Mouse (Mus musculus) MEL (cell line): Measurements from ENCODE around the gene Fam43b. TPM values are rescaled to one million over a fixed set of nuclear protein-coding genes. Genes with fewer than 3 reads are reported as not detected.
A peak's percentile ranks its signal among the peaks of the same experiment; 100 is the strongest.

ENCODE experiments used
- DNase-seq: peaks from one replicate; pipeline ENCODE4 v3.0.0; 2011; ENCODE audit warnings: low read depth, low spot score
- H3K27ac ChIP-seq: 2 replicates; pipeline ENCODE4 v1.5.1; 2012; ENCODE audit warnings: low read depth, mild to moderate bottlenecking, control low read depth, low read length, moderate library complexity; ENCODE audit not compliant: control insufficient read depth
- H3K27me3 ChIP-seq, 2 experiments: fragments of 150-350 bp in 1 of 2; sonication (generic) in 1 of 2; 2 replicates each; pipeline ENCODE4 v1.6.1; 2012; ENCODE audit warnings: low read length in 2 of 2, mild to moderate bottlenecking in 2 of 2, improper control_type of control experiment in 1 of 2, moderate library complexity in 1 of 2; ENCODE audit not compliant: insufficient read depth in 2 of 2, control insufficient read depth in 1 of 2
- H3K36me3 ChIP-seq, 2 experiments: 2 replicates each; pipeline ENCODE4 v1.6.1; 2012 to 2014; ENCODE audit warnings: low read length in 2 of 2, improper control_type of control experiment in 1 of 2, inconsistent platforms in 1 of 2, mild to moderate bottlenecking in 1 of 2; ENCODE audit not compliant: insufficient read depth in 2 of 2, control insufficient read depth in 1 of 2
- H3K4me1 ChIP-seq, 2 experiments: fragments of 150-350 bp in 1 of 2; sonication (generic) in 1 of 2; 2 replicates each; pipeline ENCODE4 v1.6.1; 2012; ENCODE audit warnings: low read length in 2 of 2, improper control_type of control experiment in 1 of 2, mild to moderate bottlenecking in 1 of 2; ENCODE audit not compliant: insufficient read depth in 2 of 2, control insufficient read depth in 1 of 2
- H3K4me3 ChIP-seq, 2 experiments: fragments of 150-350 bp in 1 of 2; sonication (generic) in 1 of 2; 2 replicates each; pipeline ENCODE4 v1.5.1; 2012; ENCODE audit warnings: low read depth in 2 of 2, low read length in 2 of 2, mild to moderate bottlenecking in 2 of 2, moderate library complexity in 2 of 2, control low read depth in 1 of 2, improper control_type of control experiment in 1 of 2; ENCODE audit not compliant: control insufficient read depth in 1 of 2, insufficient read depth in 1 of 2
- H3K79me2 ChIP-seq: 2 replicates; pipeline ENCODE4 v1.6.1; 2012; ENCODE audit warnings: mild to moderate bottlenecking, low read length, moderate library complexity; ENCODE audit not compliant: control insufficient read depth, poor library complexity, insufficient read depth
- H3K9ac ChIP-seq: 2 replicates; pipeline ENCODE4 v1.6.1; 2012; ENCODE audit warnings: low read depth, mild to moderate bottlenecking, control low read depth, low read length, moderate library complexity; ENCODE audit not compliant: control insufficient read depth, poor library complexity, severe bottlenecking
- H3K9me3 ChIP-seq: fragments of 150-350 bp; sonication (generic); replicated peaks from 2 replicates; pipeline ENCODE4 v1.6.1; 2012; ENCODE audit warnings: mild to moderate bottlenecking, low read length, improper control_type of control experiment, moderate library complexity; ENCODE audit not compliant: insufficient read depth
- BHLHE40 ChIP-seq: IDR thresholded peaks from 2 replicates; pipeline ENCODE4 v1.6.1; 2012; ENCODE audit warnings: low read depth, mild to moderate bottlenecking, inconsistent platforms, low read length, improper control_type of control experiment, borderline replicate concordance
- CHD1 ChIP-seq: IDR thresholded peaks from 2 replicates; pipeline ENCODE4 v1.6.1; 2012; ENCODE audit warnings: low read depth, mild to moderate bottlenecking, inconsistent platforms, low read length, improper control_type of control experiment
- CTCF ChIP-seq, 3 experiments: IDR thresholded peaks in 2 of 3; conservative IDR thresholded peaks in 1 of 3; 2 replicates each; pipeline ENCODE4 v1.5.1; 2011 to 2012; ENCODE audit warnings: low read length in 3 of 3, low read depth in 2 of 3, mild to moderate bottlenecking in 2 of 3, improper control_type of control experiment in 1 of 3, inconsistent platforms in 1 of 3, mixed read lengths in 1 of 3, moderate library complexity in 1 of 3; ENCODE audit not compliant: control insufficient read depth in 1 of 3, insufficient read depth in 1 of 3, poor library complexity in 1 of 3, severe bottlenecking in 1 of 3
- ELF1 ChIP-seq: IDR thresholded peaks from 2 replicates; pipeline ENCODE4 v1.6.1; 2014; ENCODE audit warnings: low read depth, mild to moderate bottlenecking, inconsistent platforms, low read length, improper control_type of control experiment, moderate library complexity
- EP300 ChIP-seq, 2 experiments: IDR thresholded peaks; 2 replicates each; pipeline ENCODE4 v1.6.1; 2011; ENCODE audit warnings: improper control_type of control experiment in 2 of 2, low read length in 2 of 2, low read depth in 1 of 2, mild to moderate bottlenecking in 1 of 2
- ETS1 ChIP-seq: IDR thresholded peaks from 2 replicates; pipeline ENCODE4 v1.6.1; 2012; ENCODE audit warnings: low read depth, mild to moderate bottlenecking, inconsistent platforms, low read length, improper control_type of control experiment, moderate library complexity
- GABPA ChIP-seq: IDR thresholded peaks from 2 replicates; pipeline ENCODE4 v1.6.1; 2012; ENCODE audit warnings: low read depth, mild to moderate bottlenecking, inconsistent platforms, low read length, improper control_type of control experiment, moderate library complexity
- GATA1 ChIP-seq: IDR thresholded peaks from 2 replicates; pipeline ENCODE4 v1.6.1; 2011; ENCODE audit warnings: low read depth, low read length, improper control_type of control experiment
- JUND ChIP-seq: IDR thresholded peaks from 2 replicates; pipeline ENCODE4 v1.6.1; 2011; ENCODE audit warnings: low read depth, mild to moderate bottlenecking, improper control_type of control experiment, low read length
- KAT2A ChIP-seq: conservative IDR thresholded peaks from 2 replicates; pipeline ENCODE4 v1.6.1; 2012; ENCODE audit warnings: low read depth, low read length, improper control_type of control experiment, inconsistent platforms
- MAZ ChIP-seq: IDR thresholded peaks from 2 replicates; pipeline ENCODE4 v1.6.1; 2012; ENCODE audit warnings: low read depth, mild to moderate bottlenecking, inconsistent platforms, low read length, improper control_type of control experiment
- MEF2A ChIP-seq: IDR thresholded peaks from 2 replicates; pipeline ENCODE4 v1.6.1; 2014; ENCODE audit warnings: low read depth, mild to moderate bottlenecking, inconsistent platforms, low read length, improper control_type of control experiment; ENCODE audit not compliant: poor library complexity, insufficient replicate concordance, severe bottlenecking; ENCODE audit errors: extremely low read depth
- MXI1 ChIP-seq: IDR thresholded peaks from 2 replicates; pipeline ENCODE4 v1.6.1; 2011; ENCODE audit warnings: mild to moderate bottlenecking, low read depth, low read length, improper control_type of control experiment
- MYB ChIP-seq: IDR thresholded peaks from 2 replicates; pipeline ENCODE4 v1.6.1; 2011; ENCODE audit warnings: mild to moderate bottlenecking, low read depth, low read length, improper control_type of control experiment
- MYC ChIP-seq: IDR thresholded peaks from 2 replicates; pipeline ENCODE4 v1.6.1; 2011; ENCODE audit warnings: low read depth, mild to moderate bottlenecking, low read length, improper control_type of control experiment, moderate library complexity
- POLR2AphosphoS2 ChIP-seq: IDR thresholded peaks from 2 replicates; pipeline ENCODE4 v1.6.1; 2011; ENCODE audit warnings: low read length, improper control_type of control experiment
- POLR2AphosphoS5 ChIP-seq: IDR thresholded peaks from 2 replicates; pipeline ENCODE4 v1.6.1; 2012; ENCODE audit warnings: low read depth, borderline replicate concordance, mild to moderate bottlenecking, inconsistent platforms, low read length, moderate library complexity, mixed read lengths
- RAD21 ChIP-seq: IDR thresholded peaks from 2 replicates; pipeline ENCODE4 v1.6.1; 2011; ENCODE audit warnings: mild to moderate bottlenecking, low read depth, low read length, improper control_type of control experiment
- RCOR1 ChIP-seq: IDR thresholded peaks from 2 replicates; pipeline ENCODE4 v1.6.1; 2012; ENCODE audit warnings: low read depth, mild to moderate bottlenecking, inconsistent platforms, low read length, improper control_type of control experiment
- SIN3A ChIP-seq: IDR thresholded peaks from 2 replicates; pipeline ENCODE4 v1.6.1; 2012; ENCODE audit warnings: low read length, improper control_type of control experiment, inconsistent platforms
- SMC3 ChIP-seq: IDR thresholded peaks from 2 replicates; pipeline ENCODE4 v1.6.1; 2011; ENCODE audit warnings: low read depth, low read length, improper control_type of control experiment
- TBP ChIP-seq: IDR thresholded peaks from 2 replicates; pipeline ENCODE4 v1.8.0; 2011; ENCODE audit warnings: low read depth, low read length, improper control_type of control experiment
- TCF12 ChIP-seq: IDR thresholded peaks from 2 replicates; pipeline ENCODE4 v1.6.1; 2014; ENCODE audit warnings: low read depth, mild to moderate bottlenecking, inconsistent platforms, low read length, improper control_type of control experiment, moderate library complexity
- UBTF ChIP-seq: IDR thresholded peaks from 2 replicates; pipeline ENCODE4 v1.6.1; 2012; ENCODE audit warnings: low read depth, mild to moderate bottlenecking, inconsistent platforms, low read length, improper control_type of control experiment, moderate library complexity, borderline replicate concordance; ENCODE audit not compliant: insufficient read depth
- USF1 ChIP-seq: IDR thresholded peaks from 2 replicates; pipeline ENCODE4 v1.6.1; 2014; ENCODE audit warnings: low read depth, mild to moderate bottlenecking, inconsistent platforms, low read length, improper control_type of control experiment, moderate library complexity
- ZC3H11A ChIP-seq: IDR thresholded peaks from 2 replicates; pipeline ENCODE4 v1.6.1; 2012; ENCODE audit warnings: low read depth, mild to moderate bottlenecking, inconsistent platforms, low read length, improper control_type of control experiment
- ZMIZ1 ChIP-seq: IDR thresholded peaks from 2 replicates; pipeline ENCODE4 v1.6.1; 2012; ENCODE audit warnings: low read depth, mild to moderate bottlenecking, inconsistent platforms, low read length, improper control_type of control experiment, moderate library complexity
- ZNF384 ChIP-seq: IDR thresholded peaks from 2 replicates; pipeline ENCODE4 v1.6.1; 2012; ENCODE audit warnings: low read depth, mild to moderate bottlenecking, inconsistent platforms, low read length, improper control_type of control experiment
- polyA plus RNA-seq, 2 experiments: library from polyadenylated mRNA; stranded (reverse) in 1 of 2; unstranded in 1 of 2; fragments of >175 nt in 1 of 2; fragments of >200 nt in 1 of 2; gene quantifications; 2 replicates each; pipeline versions ENCODE4 v1.2.1 to v1.2.4; 2012; ENCODE audit warnings: low replicate concordance in 2 of 2, low read depth in 1 of 2; ENCODE audit not compliant: insufficient read length in 2 of 2, insufficient read depth in 1 of 2, missing spikeins in 1 of 2
- total RNA-seq: library from RNA; depleted of rRNA; stranded (reverse); fragments of 300-350 nt; gene quantifications from 2 replicates; pipeline ENCODE4 v1.2.3, GENCODE M21; 2012

Gene Fam43b
- total and polyA plus RNA-seq, 3 experiments, result not detected

GRCm38 (mm10) chr4:138375117-138375516 is 21.2 kb downstream of the Fam43b start:
- no peak overlapping the region for H3K27ac ChIP-seq
- H3K9me3 ChIP-seq, result no peaks in the 10 kb centered on the region
- no peaks in the 10 kb centered on the region for H3K36me3 ChIP-seq
- peaks cover 0 to 4% of the 10 kb centered on the region in 2 experiments; a peak in 1 of 4 replicates for H3K4me1 ChIP-seq
- H3K9ac ChIP-seq, result no peak overlapping the region
- H3K4me3 ChIP-seq, result no peak overlapping the region
- no peak for TF ChIP-seq MYC
- peak; percentile 49; the same call in 1 of the 2 replicates for TF ChIP-seq ZNF384
- TF ChIP-seq RCOR1, result no peak
- peak; percentile 0; the same call in 1 of the 2 replicates for TF ChIP-seq RAD21
- no peak for TF ChIP-seq UBTF
- no peak for TF ChIP-seq SIN3A
- no peak for TF ChIP-seq KAT2A
- no peak for TF ChIP-seq MYB
- peak; percentile 35 for TF ChIP-seq SMC3
- no peak for TF ChIP-seq JUND
- no peak for TF ChIP-seq ZMIZ1
- no peak for TF ChIP-seq ETS1
- no peak for TF ChIP-seq ELF1
- no peak for TF ChIP-seq ZC3H11A
- no peak for TF ChIP-seq GATA1
- TF ChIP-seq MAZ, result no peak
- no peak for TF ChIP-seq EP300 (IDR thresholded peaks at IDR 0.05; ENCODE audit: low read depth in 1 of 2, low read length in 2 of 2)
- TF ChIP-seq MXI1, result no peak
- peak in 2 of 3 experiments; percentile 15 to 32; a peak in 3 of 6 replicates for TF ChIP-seq CTCF (IDR thresholded peaks at IDR 0.05 in 2 of 3, conservative IDR thresholded peaks at IDR 0.05 in 1 of 3; ENCODE audit: control insufficient read depth in 1 of 3, insufficient read depth in 1 of 3, low read depth in 2 of 3, low read length in 3 of 3, poor library complexity in 1 of 3, severe bottlenecking in 1 of 3)
- TF ChIP-seq GABPA, result no peak
- no peak for TF ChIP-seq TCF12
- TF ChIP-seq USF1, result no peak
- no peak for TF ChIP-seq BHLHE40
- TF ChIP-seq CHD1, result no peak
- TF ChIP-seq MEF2A, result no peak
- no peak for TF ChIP-seq POLR2AphosphoS2
- TF ChIP-seq POLR2AphosphoS5, result no peak
- no peak for TF ChIP-seq TBP
- H3K27me3 ChIP-seq, result no peaks in the 10 kb centered on the region
- DNase-seq, result peak; percentile 32
- H3K79me2 ChIP-seq, result no peaks in the 10 kb centered on the region
